Mouse (Mus musculus) megakaryocyte-erythroid progenitor cell, adult 5-6 weeks (primary cell): ENCODE results near the gene Dpf1. TPM values are rescaled to one million over a fixed set of nuclear protein-coding genes. Genes with fewer than 3 reads are reported as not detected.

Experiments used
- total RNA-seq, 2 experiments: library from RNA; stranded (forward) in 1 of 2; stranded (reverse) in 1 of 2; fragments of 200-1000, 215-1000 nt in 1 of 2; fragments of >200 nt in 1 of 2; fragmentation: Nextera tagmentation in 1 of 2; gene quantifications; 2 replicates each; pipeline ENCODE4 v1.2.3; 2014 to 2017

Gene Dpf1
- total RNA-seq, 2 experiments from 2014 or later, result 2.9 to 14.6 TPM

Other genes starting within 250 kb of the Dpf1 start
- 0.07 and 0.84 TPM in 2 replicates for gene Ryr1, start 178.8 kb upstream of the Dpf1 start, total RNA-seq (2014; fragmentation: Nextera tagmentation)
- gene Ryr1, start 178.8 kb upstream of the Dpf1 start, total RNA-seq (2017), result 0.34 TPM in 1 of 2 replicates, not detected in the other
- gene Rasgrp4, start 169.1 kb upstream of the Dpf1 start, total RNA-seq (2014; fragmentation: Nextera tagmentation), result not detected in 2 replicates
- 0.66 TPM in 1 of 2 replicates, not detected in the other for gene Rasgrp4, start 169.1 kb upstream of the Dpf1 start, total RNA-seq (2017)
- gene Fam98c, start 147.7 kb upstream of the Dpf1 start, total RNA-seq (2014; fragmentation: Nextera tagmentation), result 15.4 and 21.1 TPM in 2 replicates
- 4.8 and 20.4 TPM in 2 replicates for gene Fam98c, start 147.7 kb upstream of the Dpf1 start, total RNA-seq (2017)
- not detected in 2 replicates for gene Ggn, start 133.7 kb upstream of the Dpf1 start, total RNA-seq (2014; fragmentation: Nextera tagmentation)
- gene Ggn, start 133.7 kb upstream of the Dpf1 start, total RNA-seq (2017), result 0.30 TPM in 1 of 2 replicates, not detected in the other
- 0.42 and 2.2 TPM in 2 replicates for gene Spred3, start 133.5 kb upstream of the Dpf1 start, total RNA-seq (2014; fragmentation: Nextera tagmentation)
- 0.99 and 1.8 TPM in 2 replicates for gene Spred3, start 133.5 kb upstream of the Dpf1 start, total RNA-seq (2017)
- 159 and 187 TPM in 2 replicates for gene Psmd8, start 123.2 kb upstream of the Dpf1 start, total RNA-seq (2014; fragmentation: Nextera tagmentation)
- gene Psmd8, start 123.2 kb upstream of the Dpf1 start, total RNA-seq (2017), result 154 and 158 TPM in 2 replicates
- gene Catsperg1, start 89.9 kb upstream of the Dpf1 start, total RNA-seq (2014; fragmentation: Nextera tagmentation), result 0.66 and 0.99 TPM in 2 replicates
- gene Catsperg1, start 89.9 kb upstream of the Dpf1 start, total RNA-seq (2017), result 0.27 TPM in 1 of 2 replicates, not detected in the other
- gene Kcnk6, start 71.4 kb upstream of the Dpf1 start, total RNA-seq (2014; fragmentation: Nextera tagmentation), result 0.45 TPM in 1 of 2 replicates, not detected in the other
- gene Kcnk6, start 71.4 kb upstream of the Dpf1 start, total RNA-seq (2017), result 0.04 TPM in 1 of 2 replicates, not detected in the other
- 32.2 and 50.7 TPM in 2 replicates for gene Yif1b, start 65.6 kb upstream of the Dpf1 start, total RNA-seq (2014; fragmentation: Nextera tagmentation)
- gene Yif1b, start 65.6 kb upstream of the Dpf1 start, total RNA-seq (2017), result 11.4 and 23.5 TPM in 2 replicates
- gene 2200002D01Rik, start 55.5 kb upstream of the Dpf1 start, total RNA-seq (2014; fragmentation: Nextera tagmentation), result 0.74 and 0.98 TPM in 2 replicates
- 5.6 TPM in 1 of 2 replicates, not detected in the other for gene 2200002D01Rik, start 55.5 kb upstream of the Dpf1 start, total RNA-seq (2017)
- gene Spint2, start 22.0 kb upstream of the Dpf1 start, total RNA-seq (2014; fragmentation: Nextera tagmentation), result 34.9 and 39.2 TPM in 2 replicates
- gene Spint2, start 22.0 kb upstream of the Dpf1 start, total RNA-seq (2017), result 28.1 and 35.4 TPM in 2 replicates
- gene Ppp1r14a, start 14.6 kb upstream of the Dpf1 start, total RNA-seq (2014; fragmentation: Nextera tagmentation), result not detected in 2 replicates
- not detected in 2 replicates for gene Ppp1r14a, start 14.6 kb upstream of the Dpf1 start, total RNA-seq (2017)
- gene Sipa1l3, start 214.7 kb downstream of the Dpf1 start, total RNA-seq (2014; fragmentation: Nextera tagmentation), result 48.5 and 56.1 TPM in 2 replicates
- gene Sipa1l3, start 214.7 kb downstream of the Dpf1 start, total RNA-seq (2017), result 6.2 and 7.0 TPM in 2 replicates